Mouse (Mus musculus): Measurements from ENCODE around the gene Slc4a5. TPM values are rescaled to one million over a fixed set of nuclear protein-coding genes. Genes with fewer than 3 reads are reported as not detected.

Gene Slc4a5
- total and polyA plus RNA-seq, 3 experiments = 0.04 TPM; not detected in 2

GRCm38 (mm10) chr6:83245997-83246396 lies 26.4 kb downstream of the Slc4a5 start:
- Histone ChIP-seq H3K9me3 (replicated peaks; ENCODE audit: insufficient read depth, low read length) (no peaks in the 10 kb centered on the region), H3K36me3 (ENCODE audit: control insufficient read depth in 1 of 2, insufficient read depth in 2 of 2, low read length in 2 of 2) (no peaks in the 10 kb centered on the region), H3K27me3 (ENCODE audit: control insufficient read depth in 1 of 2, insufficient read depth in 2 of 2, low read length in 2 of 2) (peaks cover 5 to 7% of the 10 kb centered on the region in 2 experiments), H3K9ac (ENCODE audit: control insufficient read depth, low read depth, low read length, poor library complexity, severe bottlenecking) (no peak overlapping the region), H3K79me2 (ENCODE audit: control insufficient read depth, insufficient read depth, low read length, poor library complexity) (no peaks in the 10 kb centered on the region), H3K4me3 (ENCODE audit: control insufficient read depth in 1 of 2, insufficient read depth in 1 of 2, low read depth in 2 of 2, low read length in 2 of 2) (no peak overlapping the region), H3K27ac (ENCODE audit: control insufficient read depth, low read depth, low read length) (no peak overlapping the region), H3K4me1 (ENCODE audit: control insufficient read depth in 1 of 2, insufficient read depth in 2 of 2, low read length in 2 of 2) (no peaks in the 10 kb centered on the region)
- TF ChIP-seq UBTF (IDR thresholded peaks at IDR 0.05; ENCODE audit: borderline replicate concordance, insufficient read depth, low read depth, low read length) (no peak), E2F4 (IDR thresholded peaks at IDR 0.05; ENCODE audit: borderline replicate concordance, low read depth, low read length) (no peak), ZMIZ1 (IDR thresholded peaks at IDR 0.05; ENCODE audit: low read depth, low read length) (no peak), BHLHE40 (IDR thresholded peaks at IDR 0.05; ENCODE audit: borderline replicate concordance, low read depth, low read length) (no peak), RAD21 (IDR thresholded peaks at IDR 0.05; ENCODE audit: low read depth, low read length) (no peak)
- DNase-seq (ENCODE audit: low read depth, low spot score) = no peak

DNA sequence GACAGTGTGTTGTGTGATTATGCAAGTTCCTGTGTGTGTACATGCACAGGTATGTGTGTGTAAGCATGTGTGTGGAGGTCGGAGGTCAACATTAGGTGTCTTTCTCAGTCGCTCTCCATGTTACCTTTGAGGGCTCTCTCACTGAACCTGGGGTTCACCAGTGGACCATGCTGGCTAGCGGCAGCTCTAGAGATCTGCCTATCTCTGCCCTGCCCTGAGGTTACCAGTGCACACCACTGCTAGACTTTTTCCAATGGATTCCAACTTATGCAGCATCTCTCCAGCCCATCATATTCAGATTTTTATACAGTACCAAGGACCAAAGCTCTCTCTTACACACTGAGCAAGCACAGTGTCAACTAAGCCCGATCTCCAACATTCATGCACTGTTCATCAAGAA lies 27.1 kb downstream of the Slc4a5 start:
- Histone ChIP-seq H3K4me3 (ENCODE audit: control insufficient read depth in 1 of 2, insufficient read depth in 1 of 2, low read depth in 2 of 2, low read length in 2 of 2) (no peak overlapping the region), H3K4me1 (ENCODE audit: control insufficient read depth in 1 of 2, insufficient read depth in 2 of 2, low read length in 2 of 2) (no peaks in the 10 kb centered on the region), H3K27ac (ENCODE audit: control insufficient read depth, low read depth, low read length) (no peak overlapping the region), H3K79me2 (ENCODE audit: control insufficient read depth, insufficient read depth, low read length, poor library complexity) (no peaks in the 10 kb centered on the region), H3K9ac (ENCODE audit: control insufficient read depth, low read depth, low read length, poor library complexity, severe bottlenecking) (no peak overlapping the region), H3K27me3 (ENCODE audit: control insufficient read depth in 1 of 2, insufficient read depth in 2 of 2, low read length in 2 of 2) (peaks cover 7 to 12% of the 10 kb centered on the region in 2 experiments), H3K36me3 (ENCODE audit: control insufficient read depth in 1 of 2, insufficient read depth in 2 of 2, low read length in 2 of 2) (no peaks in the 10 kb centered on the region), H3K9me3 (replicated peaks; ENCODE audit: insufficient read depth, low read length) (no peaks in the 10 kb centered on the region)
- no peak for TF ChIP-seq MAX (IDR thresholded peaks at IDR 0.05; ENCODE audit: low read length)
- DNase-seq (ENCODE audit: low read depth, low spot score) = no peak

DNA sequence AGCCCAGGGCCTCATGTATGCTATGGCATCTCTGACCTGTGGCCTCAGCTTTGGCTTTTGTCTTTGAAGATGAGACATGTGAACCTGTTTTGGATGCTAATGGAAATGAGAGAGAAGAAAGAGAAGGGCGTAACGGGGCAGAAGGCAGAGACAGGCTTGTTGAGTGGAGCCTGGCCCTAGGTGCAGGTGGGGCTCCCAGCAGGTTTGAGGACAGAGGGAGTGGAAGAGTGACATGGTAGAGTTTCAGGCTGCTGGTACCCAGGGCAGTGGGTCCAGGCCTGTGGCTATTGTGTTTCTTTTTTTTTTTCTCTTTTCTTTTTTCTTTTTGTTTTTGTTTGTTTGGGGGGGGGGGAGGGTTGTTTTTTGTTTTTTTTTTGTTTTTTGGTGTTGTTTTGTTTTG lies 27.5 kb downstream of the Slc4a5 start:
- no peak overlapping the region for H3K27ac ChIP-seq (ENCODE audit: control insufficient read depth, low read depth, low read length)
- H3K4me1 ChIP-seq (ENCODE audit: control insufficient read depth in 1 of 2, insufficient read depth in 2 of 2, low read length in 2 of 2) = no peaks in the 10 kb centered on the region
- H3K9ac ChIP-seq (ENCODE audit: control insufficient read depth, low read depth, low read length, poor library complexity, severe bottlenecking) = no peak overlapping the region
- H3K27me3 ChIP-seq (ENCODE audit: control insufficient read depth in 1 of 2, insufficient read depth in 2 of 2, low read length in 2 of 2) = peaks cover 7 to 12% of the 10 kb centered on the region in 2 experiments
- no peaks in the 10 kb centered on the region for H3K36me3 ChIP-seq (ENCODE audit: control insufficient read depth in 1 of 2, insufficient read depth in 2 of 2, low read length in 2 of 2)
- no peaks in the 10 kb centered on the region for H3K79me2 ChIP-seq (ENCODE audit: control insufficient read depth, insufficient read depth, low read length, poor library complexity)
- no peak for DNase-seq (ENCODE audit: low read depth, low spot score)
- no peak overlapping the region for H3K4me3 ChIP-seq (ENCODE audit: control insufficient read depth in 1 of 2, insufficient read depth in 1 of 2, low read depth in 2 of 2, low read length in 2 of 2)
- H3K9me3 ChIP-seq (replicated peaks; ENCODE audit: insufficient read depth, low read length) = no peaks in the 10 kb centered on the region
- TF ChIP-seq GATA1 (IDR thresholded peaks at IDR 0.05; ENCODE audit: low read depth, low read length) (no peak), POLR2AphosphoS2 (IDR thresholded peaks at IDR 0.05; ENCODE audit: low read length) (no peak), CTCF (IDR thresholded peaks at IDR 0.05 in 2 of 3, conservative IDR thresholded peaks at IDR 0.05 in 1 of 3; ENCODE audit: control insufficient read depth in 1 of 3, insufficient read depth in 1 of 3, low read depth in 2 of 3, low read length in 3 of 3, poor library complexity in 1 of 3, severe bottlenecking in 1 of 3) (no peak), ZC3H11A (IDR thresholded peaks at IDR 0.05; ENCODE audit: low read depth, low read length) (no peak), E2F4 (IDR thresholded peaks at IDR 0.05; ENCODE audit: borderline replicate concordance, low read depth, low read length) (no peak), MAZ (IDR thresholded peaks at IDR 0.05; ENCODE audit: low read depth, low read length) (no peak), CHD1 (IDR thresholded peaks at IDR 0.05; ENCODE audit: low read depth, low read length) (no peak), ETS1 (IDR thresholded peaks at IDR 0.05; ENCODE audit: low read depth, low read length) (no peak), SIN3A (IDR thresholded peaks at IDR 0.05; ENCODE audit: low read length) (no peak), NRF1 (IDR thresholded peaks at IDR 0.05; ENCODE audit: insufficient read depth, low read depth, low read length, poor library complexity, severe bottlenecking) (no peak), POLR2A (IDR thresholded peaks at IDR 0.05; ENCODE audit: control insufficient read depth in 1 of 2, insufficient read depth in 1 of 2, low read depth in 1 of 2, low read length in 2 of 2, poor library complexity in 1 of 2) (no peak), ELF1 (IDR thresholded peaks at IDR 0.05; ENCODE audit: low read depth, low read length) (no peak), MAFK (IDR thresholded peaks at IDR 0.05; ENCODE audit: borderline replicate concordance, low read depth, low read length) (no peak), ZKSCAN1 (IDR thresholded peaks at IDR 0.05; ENCODE audit: low read depth, low read length) (no peak), USF2 (IDR thresholded peaks at IDR 0.05; ENCODE audit: borderline replicate concordance in 1 of 2, insufficient read depth in 1 of 2, low read depth in 1 of 2, low read length in 2 of 2) (no peak), SMC3 (IDR thresholded peaks at IDR 0.05; ENCODE audit: low read depth, low read length) (no peak), RAD21 (IDR thresholded peaks at IDR 0.05; ENCODE audit: low read depth, low read length) (no peak)
